Mouse (Mus musculus) heart, embryonic 16.5 days (tissue): ENCODE results near the gene Enox2. TPM values are rescaled to one million over a fixed set of nuclear protein-coding genes. Genes with fewer than 3 reads are reported as not detected.
"Not testable (repeated sequence)": the region's sequence is repeated elsewhere in the genome, so short reads cannot be mapped to it uniquely, and the experiment has no call there.

Experiments
- ATAC-seq: fragments of 200-750 bp; cut with Nextera tagmentation; replicated peaks from 2 replicates; pipeline ENCODE4 v1.8.0; 2017; ENCODE audit warnings: moderate number of reproducible peaks; ENCODE audit not compliant: insufficient read depth, low FRiP score; ENCODE audit errors: extremely low read depth
- H3K27ac ChIP-seq: fragments of 300-500 bp; sonication (generic); 2 replicates; pipeline ENCODE4 v1.5.1; 2014; ENCODE audit warnings: mild to moderate bottlenecking, low read length, control low read depth, moderate library complexity
- H3K27me3 ChIP-seq: fragments of 300-500 bp; sonication (generic); 2 replicates; pipeline ENCODE4 v1.6.1; 2014; ENCODE audit warnings: low read length, mixed read lengths; ENCODE audit not compliant: control insufficient read depth, insufficient read depth
- H3K36me3 ChIP-seq: fragments of 300-500 bp; sonication (generic); 2 replicates; pipeline ENCODE4 v1.6.1; 2014; ENCODE audit not compliant: control insufficient read depth, insufficient read depth
- H3K4me1 ChIP-seq: fragments of 300-500 bp; sonication (generic); 2 replicates; pipeline ENCODE4 v1.6.1; 2014; ENCODE audit warnings: low read length, mixed read lengths; ENCODE audit not compliant: control insufficient read depth, insufficient read depth
- H3K4me2 ChIP-seq: fragments of 300-500 bp; sonication (generic); 2 replicates; pipeline ENCODE4 v1.6.1; 2014; ENCODE audit warnings: low read depth, mild to moderate bottlenecking, control low read depth, low read length
- H3K4me3 ChIP-seq: fragments of 300-500 bp; sonication (generic); 2 replicates; pipeline ENCODE4 v1.5.1; 2014; ENCODE audit warnings: mild to moderate bottlenecking, control low read depth, low read length
- H3K9ac ChIP-seq: fragments of 300-500 bp; sonication (generic); 2 replicates; pipeline ENCODE4 v1.6.1; 2014; ENCODE audit warnings: low read length, control low read depth
- H3K9me3 ChIP-seq: fragments of 300-500 bp; sonication (generic); replicated peaks from 2 replicates; pipeline ENCODE4 v1.6.1; 2016; ENCODE audit warnings: low read length; ENCODE audit not compliant: control insufficient read depth
- WGBS: fragments of 180-500 bp; shearing (Covaris S2); extraction: QIAGEN DNeasy Blood & Tissue Kit; methylation state at CpG from one replicate; pipeline ENCODE4 v1.1.7; 2014; 5-methylcytosine and 5-hydroxymethylcytosine counted together
- polyA plus RNA-seq: library from polyadenylated mRNA; unstranded; fragments of >200 nt; fragmentation: Nextera tagmentation; extraction: Ambion mirVana; gene quantifications from 2 replicates; pipeline ENCODE4 v1.2.1, GENCODE M21; 2015

Gene Enox2
- polyA plus RNA-seq, 1 experiment from 2014 or later, result 6.7 TPM

DNA sequence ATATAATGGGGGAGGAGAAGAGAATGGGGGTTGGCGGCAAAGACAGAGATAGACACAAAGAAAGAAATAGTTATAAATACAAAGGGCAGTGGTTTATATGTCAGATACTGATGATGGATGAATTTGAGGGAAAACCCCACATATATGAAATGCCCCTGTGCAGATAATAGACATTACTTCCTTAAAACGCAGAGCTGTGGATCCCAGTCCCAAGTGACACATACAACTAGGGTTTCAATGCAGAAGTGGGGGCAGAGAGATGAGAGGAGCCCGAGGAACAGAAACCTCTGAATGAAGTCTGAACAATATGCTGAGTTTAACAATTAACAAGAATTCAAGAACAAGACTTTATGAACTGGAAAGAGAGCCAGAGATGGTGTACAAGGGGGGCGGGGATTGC, 91.7 kb downstream of the Enox2 start:
- no peaks in the 10 kb centered on the region for H3K4me1 ChIP-seq
- no peak overlapping the region for H3K4me3 ChIP-seq
- 81% methylated on average over 4 of the region's 4 CpGs for WGBS
- no peak overlapping the region for H3K9ac ChIP-seq
- no peak overlapping the region for H3K4me2 ChIP-seq
- no peaks in the 10 kb centered on the region for H3K9me3 ChIP-seq
- no peaks in the 10 kb centered on the region for H3K27me3 ChIP-seq
- no peak for ATAC-seq
- no peaks in the 10 kb centered on the region for H3K36me3 ChIP-seq
- H3K27ac ChIP-seq, result no peak overlapping the region

DNA sequence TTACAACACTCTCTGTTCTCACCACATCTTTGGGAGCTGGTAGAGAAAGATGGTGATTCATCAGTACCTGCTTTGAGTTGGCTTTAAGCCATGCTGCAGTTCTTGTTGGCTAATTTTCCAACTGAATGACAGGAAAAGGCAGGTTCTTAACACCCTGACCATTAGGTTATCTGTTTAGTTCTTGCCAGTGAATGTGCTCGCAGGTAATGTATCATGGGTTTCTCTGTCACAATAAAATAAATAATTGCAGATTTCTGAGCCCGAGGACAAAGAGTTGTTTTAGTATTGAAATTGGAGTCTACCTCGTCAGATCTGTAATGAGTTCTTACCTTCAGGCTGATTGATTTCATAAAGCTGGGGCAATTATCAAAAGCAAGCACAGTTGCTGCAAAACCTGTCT, 106.9 kb downstream of the Enox2 start:
- H3K4me2 ChIP-seq, result no peak overlapping the region
- no peaks in the 10 kb centered on the region for H3K36me3 ChIP-seq
- no peaks in the 10 kb centered on the region for H3K9me3 ChIP-seq
- no peak overlapping the region for H3K9ac ChIP-seq
- no peak for ATAC-seq
- no peak overlapping the region for H3K27ac ChIP-seq
- WGBS, result 74% methylated on average over 3 of the region's 3 CpGs
- no peak overlapping the region for H3K4me3 ChIP-seq
- H3K4me1 ChIP-seq, result no peaks in the 10 kb centered on the region
- H3K27me3 ChIP-seq, result no peaks in the 10 kb centered on the region

DNA sequence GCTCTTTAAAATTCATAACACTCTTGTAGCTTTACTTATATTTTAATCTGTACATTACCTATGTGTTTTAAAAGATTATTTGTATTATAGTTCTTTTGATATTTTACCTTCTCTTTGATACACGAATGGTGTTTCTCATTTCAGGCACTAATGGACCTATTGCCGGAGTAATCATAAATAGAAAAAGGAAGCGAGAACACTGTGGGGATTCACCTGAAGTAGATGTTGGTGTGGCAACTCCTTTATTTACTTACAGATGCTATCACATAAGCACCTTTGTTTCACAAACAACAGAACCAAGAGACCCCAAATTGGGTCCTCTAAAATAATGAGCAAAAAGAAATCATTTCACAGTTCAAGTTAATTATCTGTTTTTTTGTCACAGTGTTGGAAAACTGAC, 109.4 kb downstream of the Enox2 start:
- no peak overlapping the region for H3K9ac ChIP-seq
- no peaks in the 10 kb centered on the region for H3K9me3 ChIP-seq
- H3K4me1 ChIP-seq, result no peaks in the 10 kb centered on the region
- no peak overlapping the region for H3K4me3 ChIP-seq
- no peak overlapping the region for H3K27ac ChIP-seq
- no peak for ATAC-seq
- H3K27me3 ChIP-seq, result no peaks in the 10 kb centered on the region
- H3K36me3 ChIP-seq, result no peaks in the 10 kb centered on the region
- no peak overlapping the region for H3K4me2 ChIP-seq
- 78% methylated on average over 3 of the region's 3 CpGs for WGBS

DNA sequence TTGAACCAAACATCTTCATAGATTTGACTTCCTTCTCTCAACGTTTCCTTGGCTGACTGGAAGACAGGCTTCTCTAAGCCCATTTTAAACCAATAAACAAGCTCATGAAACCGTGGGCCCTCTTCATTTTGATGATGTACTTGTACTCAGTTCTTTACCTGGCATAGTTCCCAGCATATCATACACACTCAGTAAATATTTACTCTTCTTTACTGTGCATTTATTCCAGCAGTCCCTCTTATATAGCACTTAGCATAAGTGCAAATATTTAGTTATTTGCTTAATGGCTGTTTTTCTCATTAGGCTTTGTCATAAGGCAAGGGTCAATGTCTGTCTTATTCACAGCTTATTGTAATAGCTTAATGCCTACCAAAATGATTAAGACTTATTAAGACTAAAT, 133.8 kb downstream of the Enox2 start:
- Histone ChIP-seq H3K4me2 (no peak overlapping the region), H3K9me3 (no peaks in the 10 kb centered on the region), H3K4me3 (no peak overlapping the region), H3K27ac (no peak overlapping the region), H3K36me3 (no peaks in the 10 kb centered on the region), H3K4me1 (no peaks in the 10 kb centered on the region), H3K27me3 (no peaks in the 10 kb centered on the region), H3K9ac (no peak overlapping the region)
- ATAC-seq, result no peak
- 49% methylated on average over 2 of the region's 2 CpGs for WGBS

DNA sequence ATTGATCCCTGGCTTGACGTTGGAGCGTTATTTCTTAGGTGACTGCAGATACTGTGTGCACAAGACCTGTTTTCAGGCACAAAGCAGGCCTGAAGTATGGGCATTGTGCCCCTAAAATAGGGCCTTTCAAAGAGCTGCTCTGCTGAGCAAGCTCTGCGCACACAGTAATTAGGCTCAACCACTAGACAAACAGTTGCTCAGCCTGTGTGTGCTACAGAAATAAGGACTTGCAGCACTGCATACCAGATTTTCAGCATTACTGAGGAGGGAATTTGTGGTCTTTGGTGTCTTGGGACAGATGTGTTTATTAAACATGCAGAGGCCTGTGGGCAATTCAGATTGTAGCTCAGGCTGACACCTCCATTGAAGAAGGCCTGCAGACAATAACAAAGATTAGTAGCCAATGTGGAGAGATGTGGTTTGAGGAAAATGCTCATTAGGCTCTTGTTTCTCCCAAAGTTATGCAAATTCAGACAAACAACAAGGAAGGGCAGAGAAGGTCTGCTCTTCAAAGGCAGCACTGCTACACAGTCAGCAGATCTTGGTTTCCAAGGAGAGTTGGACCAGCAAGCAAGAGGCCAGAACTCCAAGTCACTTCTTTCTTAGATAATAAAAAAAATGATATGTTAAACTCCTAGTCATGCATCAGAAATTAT, 163.2 kb downstream of the Enox2 start:
- Histone ChIP-seq H3K36me3 (no peaks in the 10 kb centered on the region), H3K4me3 (no peak overlapping the region), H3K9me3 (no peaks in the 10 kb centered on the region), H3K4me2 (no peak overlapping the region), H3K27me3 (no peaks in the 10 kb centered on the region), H3K27ac (no peak overlapping the region), H3K9ac (no peak overlapping the region), H3K4me1 (no peaks in the 10 kb centered on the region)
- 79% methylated on average over 3 of the region's 3 CpGs for WGBS
- no peak for ATAC-seq

DNA sequence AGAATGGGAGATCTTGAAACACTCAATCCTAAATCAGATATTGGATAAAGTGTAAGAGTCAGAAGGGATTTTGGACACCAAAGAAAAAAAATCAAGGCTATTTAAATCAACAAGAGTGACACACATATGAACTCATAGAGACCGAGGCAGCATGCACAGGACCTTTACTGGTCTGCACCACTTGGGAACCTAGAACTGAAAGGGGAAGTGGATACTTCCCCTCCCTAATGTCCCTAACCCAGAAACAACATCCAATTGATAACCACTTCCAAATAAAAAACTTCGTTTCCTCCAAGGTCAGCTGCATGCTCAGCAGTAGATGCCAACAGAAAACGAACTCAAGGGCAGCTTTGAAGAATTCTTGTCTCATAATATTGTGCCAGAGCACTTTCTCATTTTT, 171.6 kb downstream of the Enox2 start:
- WGBS, result 65% methylated on average over 3 of the region's 3 CpGs
- H3K9me3 ChIP-seq, result no peaks in the 10 kb centered on the region
- H3K4me1 ChIP-seq, result no peaks in the 10 kb centered on the region
- no peaks in the 10 kb centered on the region for H3K27me3 ChIP-seq
- ATAC-seq, result no peak
- H3K4me2 ChIP-seq, result no peak overlapping the region
- H3K27ac ChIP-seq, result no peak overlapping the region
- no peak overlapping the region for H3K9ac ChIP-seq
- no peaks in the 10 kb centered on the region for H3K36me3 ChIP-seq
- no peak overlapping the region for H3K4me3 ChIP-seq

DNA sequence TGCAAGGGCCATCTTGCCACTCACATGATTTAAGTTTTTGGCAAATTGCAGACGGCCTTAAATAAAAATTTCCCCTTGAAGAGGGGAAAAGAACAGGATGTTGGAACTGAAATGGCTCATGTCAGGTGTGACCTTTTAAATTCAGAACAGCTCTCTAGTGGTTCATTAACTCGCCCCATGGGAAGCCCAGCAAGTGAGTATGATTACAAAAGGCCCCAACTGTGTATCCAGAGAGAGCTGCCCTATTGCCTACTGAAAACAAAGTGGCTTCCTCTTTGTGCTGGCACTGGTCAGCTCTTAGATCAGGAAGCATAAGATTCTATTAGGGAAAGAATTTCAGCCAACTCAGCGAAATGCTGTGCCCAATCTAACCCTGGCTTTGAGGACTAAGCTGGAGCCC, 175.6 kb downstream of the Enox2 start:
- no peaks in the 10 kb centered on the region for H3K4me1 ChIP-seq
- ATAC-seq, result no peak
- H3K27ac ChIP-seq, result no peak overlapping the region
- H3K27me3 ChIP-seq, result no peaks in the 10 kb centered on the region
- no peak overlapping the region for H3K9ac ChIP-seq
- no peaks in the 10 kb centered on the region for H3K9me3 ChIP-seq
- 50% methylated on average over 3 of the region's 3 CpGs for WGBS
- H3K36me3 ChIP-seq, result no peaks in the 10 kb centered on the region
- no peak overlapping the region for H3K4me3 ChIP-seq
- no peak overlapping the region for H3K4me2 ChIP-seq

DNA sequence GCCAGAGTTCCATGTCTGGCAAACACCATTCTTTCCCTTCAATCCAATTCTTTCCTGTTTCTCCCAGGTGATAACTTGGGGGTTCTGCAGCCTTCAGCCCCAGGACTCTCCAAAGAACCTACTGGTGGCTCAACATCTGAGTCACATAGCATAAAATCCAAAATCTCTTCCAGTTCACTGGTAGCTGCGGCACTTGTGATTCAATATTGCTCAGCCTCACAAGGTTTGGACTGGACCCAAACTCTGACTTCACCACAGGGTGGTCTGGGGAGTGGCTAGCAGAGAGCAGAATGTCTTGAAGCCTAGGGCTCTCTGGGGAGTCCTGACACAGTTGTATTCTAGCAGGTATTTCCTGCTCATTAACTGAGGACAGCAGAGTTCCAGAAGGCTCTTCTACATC, 187.5 kb downstream of the Enox2 start:
- H3K27me3 ChIP-seq, H3K9ac ChIP-seq, H3K4me1 ChIP-seq, H3K9me3 ChIP-seq, H3K36me3 ChIP-seq, H3K27ac ChIP-seq, H3K4me2 ChIP-seq, H3K4me3 ChIP-seq, ATAC-seq: not testable (repeated sequence)
- 65% methylated on average over 1 of the region's 1 CpGs for WGBS

DNA sequence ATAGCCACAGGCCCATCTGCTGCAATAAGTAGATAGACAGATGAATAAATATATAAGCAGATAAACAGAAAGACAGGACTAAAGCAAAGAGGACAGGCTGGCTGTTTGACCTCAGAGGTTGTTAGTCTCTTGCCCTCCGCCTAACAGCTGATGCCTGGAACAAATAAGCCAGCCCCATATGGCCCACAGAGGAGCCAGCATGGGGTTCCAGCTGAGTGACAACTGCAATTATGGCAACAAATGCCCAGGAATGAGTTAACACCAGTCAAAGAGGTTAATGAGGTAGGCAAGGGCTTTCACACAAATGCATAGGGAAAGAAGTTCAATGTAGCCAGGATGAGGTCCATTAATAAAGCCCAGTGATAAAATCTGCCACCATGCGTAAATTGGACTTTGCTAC, 191.8 kb downstream of the Enox2 start:
- WGBS, result 81% methylated on average over 2 of the region's 2 CpGs
- Histone ChIP-seq H3K36me3 (no peaks in the 10 kb centered on the region), H3K9me3 (no peaks in the 10 kb centered on the region), H3K27me3 (no peaks in the 10 kb centered on the region), H3K4me3 (no peak overlapping the region), H3K9ac (no peak overlapping the region), H3K4me1 (no peaks in the 10 kb centered on the region), H3K27ac (no peak overlapping the region), H3K4me2 (no peak overlapping the region)
- no peak for ATAC-seq
